Mouse (Mus musculus) erythroblast, embryonic 14.5 days (primary cell): ENCODE results near the gene Tmem19.

ENCODE experiments used
- GATA1 ChIP-seq: IDR thresholded peaks from 2 replicates; pipeline ENCODE4 v1.6.1; 2012; ENCODE audit warnings: low read length, inconsistent platforms, mixed read lengths
- TAL1 ChIP-seq: IDR thresholded peaks from 3 replicates; pipeline ENCODE4 v1.6.1; 2012; ENCODE audit warnings: low read length, inconsistent platforms, mixed read lengths

DNA sequence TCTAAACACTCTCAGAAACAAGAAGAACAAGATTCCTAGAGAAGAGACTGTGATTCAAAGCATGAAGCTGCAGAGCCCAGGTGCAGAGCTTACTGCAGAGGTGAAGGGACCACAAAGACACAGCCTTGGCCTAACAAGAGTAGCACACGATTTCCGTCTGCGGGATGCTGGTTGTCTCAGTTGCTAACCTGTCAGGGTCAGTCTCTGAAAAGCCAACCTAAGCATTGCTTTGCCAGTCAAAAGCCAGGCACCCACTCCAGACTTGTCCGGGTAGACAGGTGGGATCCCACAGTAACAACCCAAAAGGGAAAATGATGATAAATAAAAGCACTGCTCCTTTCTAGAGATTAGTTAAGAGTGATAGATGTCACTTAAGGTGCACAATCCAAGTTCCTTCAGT lies 53.1 kb downstream of the Tmem19 start:
- TF ChIP-seq GATA1 (no peak), TAL1 (no peak)
